Mouse (Mus musculus): Measurements from ENCODE around the gene Aox2.

Aox2 gene

GRCm38 (mm10) chr1:58403745-58404144 lies 125.6 kb downstream of the Aox2 start:
- DNase-seq (ENCODE audit: low spot score), result no peak

- DNase-seq (ENCODE audit: low spot score), result no peak
Observed at GRCm38 (mm10) chr1:58407321-58407720, 129.2 kb downstream of the Aox2 start.

- no peak for DNase-seq (ENCODE audit: low spot score)
Observed at GRCm38 (mm10) chr1:58408141-58408540, 130.0 kb downstream of the Aox2 start.

- DNase-seq (ENCODE audit: low spot score), result no peak
Observed at GRCm38 (mm10) chr1:58409553-58410197, 131.5 kb downstream of the Aox2 start.

- no peak for DNase-seq (ENCODE audit: low spot score)
Observed at GRCm38 (mm10) chr1:58410198-58410588, 132.1 kb downstream of the Aox2 start.

- DNase-seq (ENCODE audit: low spot score), result no peak
Observed at GRCm38 (mm10) chr1:58410776-58411175, 132.7 kb downstream of the Aox2 start.

GRCm38 (mm10) chr1:58415442-58415841 lies 137.3 kb downstream of the Aox2 start:
- no peak for DNase-seq (ENCODE audit: low spot score)

GRCm38 (mm10) chr1:58416048-58416447 lies 137.9 kb downstream of the Aox2 start:
- DNase-seq (ENCODE audit: low spot score), result no peak

- no peak for DNase-seq (ENCODE audit: low spot score)
Observed at GRCm38 (mm10) chr1:58420032-58420431, 141.9 kb downstream of the Aox2 start.

GRCm38 (mm10) chr1:58420961-58421360 lies 142.8 kb downstream of the Aox2 start:
- DNase-seq (ENCODE audit: low spot score), result no peak

GRCm38 (mm10) chr1:58422879-58423278 lies 144.8 kb downstream of the Aox2 start:
- no peak for DNase-seq (ENCODE audit: low spot score)

GRCm38 (mm10) chr1:58423371-58424248 lies 145.5 kb downstream of the Aox2 start, which contains the start of gene Clk1:
TSS of gene Clk1 (minus strand) at chr1:58424066.
- DNase-seq (ENCODE audit: low spot score), result peak; percentile 99

- no peak for DNase-seq (ENCODE audit: low spot score)
Observed at GRCm38 (mm10) chr1:58424551-58424950, 146.4 kb downstream of the Aox2 start.
